Mouse (Mus musculus): Measurements from ENCODE around the gene Slc37a1.
"Not testable (repeated sequence)": the region's sequence is repeated elsewhere in the genome, so short reads cannot be mapped to it uniquely, and the experiment has no call there.

Gene Slc37a1

DNA sequence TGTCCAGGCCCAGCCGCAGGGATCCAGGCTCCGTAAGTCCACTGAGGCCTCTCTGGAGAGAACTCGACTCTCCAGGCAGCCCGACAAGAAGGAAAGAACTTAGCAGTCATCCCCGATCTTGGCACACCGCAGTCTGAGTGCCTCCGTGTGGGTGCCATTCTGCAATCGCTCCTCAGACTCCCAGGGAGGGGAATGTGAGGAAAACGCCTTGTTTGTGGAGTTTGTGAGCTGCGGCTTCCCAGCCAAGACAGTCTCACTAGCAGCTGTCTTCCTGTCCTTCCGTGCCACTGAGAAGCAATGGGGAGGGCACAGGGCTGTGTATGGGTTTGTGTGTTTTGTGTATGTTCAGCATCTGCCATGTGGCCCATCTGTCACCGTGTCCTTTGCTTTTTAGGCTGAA lies 62.8 kb downstream of the Slc37a1 start:
- DNase-seq (ENCODE audit: extremely low spot score), result no peak

DNA sequence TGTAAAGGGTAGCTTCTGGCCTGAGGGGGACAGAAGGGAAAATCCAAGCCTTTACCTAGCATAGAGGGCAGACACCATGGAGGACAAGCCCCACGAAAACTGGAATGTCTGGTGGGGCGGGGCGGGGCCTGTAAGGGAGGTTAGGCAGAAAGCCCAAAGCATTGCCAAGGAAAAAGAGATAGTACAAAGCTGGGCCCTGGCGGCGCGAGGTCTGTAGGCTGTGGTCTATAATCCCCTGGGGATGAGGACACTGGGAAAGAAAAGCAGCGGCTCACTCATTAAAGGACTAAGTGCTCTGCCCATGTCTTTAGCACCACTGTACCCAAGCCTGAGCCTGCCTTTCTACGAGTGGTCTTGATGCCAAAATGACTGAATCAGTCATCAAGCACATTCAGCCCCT lies 65.4 kb downstream of the Slc37a1 start:
- DNase-seq (ENCODE audit: extremely low spot score), result no peak

DNA sequence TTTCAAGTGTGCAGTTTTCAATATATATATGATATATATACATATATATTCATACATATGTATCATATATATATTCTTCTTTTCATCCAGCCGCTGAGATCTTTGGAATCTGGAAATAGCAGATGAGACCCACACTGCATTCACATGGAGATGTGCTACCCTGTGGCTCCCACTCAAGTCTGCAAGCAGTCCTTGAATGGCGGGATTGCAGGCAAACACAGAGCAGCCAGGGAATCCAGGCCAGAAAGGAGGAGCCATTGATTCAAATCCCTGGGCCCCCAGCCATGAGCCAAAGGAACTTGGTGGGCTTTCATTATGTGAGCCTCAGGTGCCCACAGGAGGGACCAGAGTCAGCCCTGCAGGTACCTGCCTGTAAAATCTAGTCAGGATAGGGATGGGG lies 66.7 kb downstream of the Slc37a1 start:
- no peak for DNase-seq (ENCODE audit: extremely low spot score)

- not testable (repeated sequence) for DNase-seq (ENCODE audit: extremely low spot score)
Measured at GRCm38 (mm10) chr17:31354684-31355083, 68.1 kb downstream of the Slc37a1 start.

GRCm38 (mm10) chr17:31355792-31356502 lies 69.4 kb downstream of the Slc37a1 start:
- DNase-seq (ENCODE audit: extremely low spot score), result no peak

- no peak for DNase-seq (ENCODE audit: extremely low spot score)
Measured at GRCm38 (mm10) chr17:31360582-31360981, 74.0 kb downstream of the Slc37a1 start.

DNA sequence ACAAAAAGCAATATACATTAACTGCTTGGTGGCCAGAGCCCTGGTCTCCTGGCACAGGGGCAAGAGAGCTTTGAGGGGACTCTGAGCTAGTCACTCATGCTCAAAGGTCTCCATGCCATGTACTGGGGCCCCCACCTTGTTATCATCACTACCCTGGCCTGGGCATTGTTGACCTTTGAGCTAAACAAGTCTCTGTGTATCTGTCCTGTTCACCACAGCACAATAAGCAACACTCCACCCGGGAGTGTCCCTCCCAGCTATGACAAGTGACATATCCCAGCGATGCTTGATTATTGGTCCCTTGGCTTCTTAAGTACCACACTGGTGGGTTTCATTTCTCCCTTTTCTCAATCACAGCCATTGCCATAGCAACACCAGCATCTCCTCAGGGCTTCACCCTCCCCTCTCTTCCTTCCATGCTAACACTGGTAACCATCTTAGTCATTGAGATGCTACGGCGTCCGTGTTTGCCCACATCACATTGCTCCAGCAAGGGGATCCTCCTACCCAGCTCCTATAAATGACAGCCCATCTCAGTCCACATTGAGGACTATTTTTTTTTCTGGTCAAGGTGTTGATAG lies 79.1 kb downstream of the Slc37a1 start:
- no peak for DNase-seq (ENCODE audit: extremely low spot score)

- DNase-seq (ENCODE audit: extremely low spot score), result no peak
Measured at GRCm38 (mm10) chr17:31370221-31370620, 83.6 kb downstream of the Slc37a1 start.

DNA sequence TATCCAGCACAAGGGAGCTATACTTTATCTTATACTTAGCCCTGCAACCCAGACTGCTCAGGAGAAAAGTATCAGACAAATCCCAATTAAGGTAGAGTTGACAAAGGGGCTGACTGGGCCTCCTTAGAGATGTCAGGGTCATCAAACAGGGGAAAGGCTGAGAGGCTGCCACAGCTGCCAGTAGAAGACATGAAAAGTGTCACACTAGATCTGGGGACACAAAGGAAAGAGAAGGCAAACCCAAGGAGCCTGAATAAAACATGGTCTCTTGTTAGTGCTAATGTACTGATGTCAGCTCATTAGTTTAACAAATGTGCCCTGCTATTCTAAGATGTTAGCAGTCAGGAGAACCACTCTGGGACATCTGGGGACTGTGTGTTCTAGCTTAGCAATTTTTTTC lies 84.3 kb downstream of the Slc37a1 start:
- DNase-seq (ENCODE audit: extremely low spot score), result no peak

DNA sequence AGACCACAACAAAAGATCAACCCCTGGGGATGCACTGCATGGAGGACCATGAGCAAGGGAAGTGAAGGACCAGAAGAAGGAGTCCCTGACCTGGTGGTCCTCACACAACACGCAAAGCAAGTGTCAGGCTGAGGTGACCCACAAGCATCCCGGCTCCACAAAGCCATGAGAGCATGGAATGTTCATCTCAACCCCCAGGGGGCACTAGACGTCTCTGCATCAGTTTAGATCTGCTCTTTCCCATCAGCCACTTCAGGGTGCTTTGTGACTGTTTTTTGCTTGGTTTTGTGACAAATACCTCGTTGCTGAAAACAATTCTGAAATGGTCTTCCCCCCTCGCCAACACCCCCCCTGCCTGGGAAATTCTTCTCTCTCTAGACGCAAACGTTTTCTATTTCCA lies 91.4 kb downstream of the Slc37a1 start:
- peak; percentile 66 for DNase-seq (ENCODE audit: extremely low spot score)

GRCm38 (mm10) chr17:31378361-31378761 lies 91.8 kb downstream of the Slc37a1 start:
- no peak for DNase-seq (ENCODE audit: extremely low spot score)

- DNase-seq (ENCODE audit: extremely low spot score), result no peak
Measured at GRCm38 (mm10) chr17:31379086-31379485, 92.5 kb downstream of the Slc37a1 start.

DNA sequence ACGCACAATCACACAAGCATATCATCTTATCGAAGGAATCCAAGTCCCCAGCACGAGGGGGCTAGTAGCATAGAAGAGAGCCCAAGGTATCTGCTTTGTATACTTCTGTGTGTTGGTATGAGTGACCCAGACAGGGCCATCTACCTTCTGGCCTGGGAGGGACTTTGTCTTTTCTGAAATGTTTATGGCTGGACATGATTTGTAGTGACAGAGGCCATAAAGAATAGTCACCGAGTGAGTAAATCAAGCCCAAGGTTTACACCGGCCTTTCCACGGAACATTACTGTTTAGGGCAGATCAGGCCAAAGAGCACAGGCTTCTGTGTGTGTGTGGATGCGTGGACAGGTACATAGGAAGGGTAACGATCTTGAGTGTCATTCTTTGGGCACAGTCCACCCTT lies 93.3 kb downstream of the Slc37a1 start:
- DNase-seq (ENCODE audit: extremely low spot score), result no peak

GRCm38 (mm10) chr17:31383320-31383719 lies 96.7 kb downstream of the Slc37a1 start:
- DNase-seq (ENCODE audit: extremely low spot score), result no peak

DNA sequence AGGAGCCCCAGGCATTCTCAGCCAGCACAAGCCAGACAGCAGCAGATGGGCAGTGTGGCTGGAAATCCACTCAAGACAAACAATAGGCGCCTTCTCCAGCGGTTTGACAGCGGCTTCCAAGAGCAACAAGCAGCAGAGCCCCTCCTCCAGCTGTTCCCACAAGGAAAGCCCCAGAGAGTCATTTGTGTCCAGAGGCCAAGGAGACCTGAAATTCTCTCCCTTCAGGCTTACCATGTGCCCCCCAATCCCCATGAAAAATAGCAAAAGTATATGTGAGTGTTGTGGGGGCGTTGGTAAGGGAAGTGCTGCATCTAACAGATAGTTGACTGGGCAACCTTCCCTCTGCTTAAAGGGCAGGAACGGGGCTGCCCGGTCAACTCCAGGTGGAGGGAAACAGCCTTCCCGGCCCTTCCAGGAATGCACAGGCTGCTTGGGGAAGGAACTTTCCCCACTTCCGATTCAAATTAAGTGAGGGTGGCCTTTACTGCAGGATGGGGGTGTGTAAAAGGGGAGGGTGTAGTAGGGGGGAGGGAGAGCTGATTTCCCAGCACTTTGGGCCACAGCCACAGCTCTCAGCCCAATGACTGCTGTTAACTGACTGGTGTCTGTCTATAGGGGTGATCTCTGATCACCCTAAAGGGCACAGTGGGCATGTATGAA lies 98.5 kb downstream of the Slc37a1 start:
- DNase-seq (ENCODE audit: extremely low spot score), result peak; percentile 49

- peak; percentile 90 for DNase-seq (ENCODE audit: extremely low spot score)
Measured at GRCm38 (mm10) chr17:31385671-31386665, 99.4 kb downstream of the Slc37a1 start, which contains the start of gene Pde9a. Gene Pde9a (plus strand): TSS chr17:31386210.

DNA sequence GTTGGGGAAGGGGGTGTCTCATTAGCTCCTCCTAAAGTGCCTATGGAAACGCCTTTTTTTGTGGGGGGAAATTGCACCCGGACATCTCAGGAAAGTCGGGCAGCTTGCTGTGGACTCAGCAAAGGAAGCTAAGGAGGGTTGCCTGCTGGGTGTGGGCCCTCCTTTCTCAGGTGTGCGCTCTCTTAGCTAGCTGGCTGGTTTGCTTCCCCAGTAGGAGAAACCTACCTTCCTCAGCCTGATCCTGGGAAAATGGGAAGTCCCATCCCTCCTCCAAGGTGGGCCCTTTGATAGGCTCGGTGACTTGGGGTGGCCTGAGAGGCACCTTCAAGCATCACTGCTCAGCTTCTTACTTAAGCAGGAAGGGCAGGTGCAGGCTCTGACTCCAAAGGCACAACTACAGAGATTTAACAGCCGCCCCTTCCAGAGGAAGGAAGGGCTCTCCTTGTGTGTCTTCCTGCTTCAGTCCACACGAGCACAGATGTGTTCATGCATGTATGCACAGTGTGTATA lies 100.2 kb downstream of the Slc37a1 start:
- no peak for DNase-seq (ENCODE audit: extremely low spot score)

DNA sequence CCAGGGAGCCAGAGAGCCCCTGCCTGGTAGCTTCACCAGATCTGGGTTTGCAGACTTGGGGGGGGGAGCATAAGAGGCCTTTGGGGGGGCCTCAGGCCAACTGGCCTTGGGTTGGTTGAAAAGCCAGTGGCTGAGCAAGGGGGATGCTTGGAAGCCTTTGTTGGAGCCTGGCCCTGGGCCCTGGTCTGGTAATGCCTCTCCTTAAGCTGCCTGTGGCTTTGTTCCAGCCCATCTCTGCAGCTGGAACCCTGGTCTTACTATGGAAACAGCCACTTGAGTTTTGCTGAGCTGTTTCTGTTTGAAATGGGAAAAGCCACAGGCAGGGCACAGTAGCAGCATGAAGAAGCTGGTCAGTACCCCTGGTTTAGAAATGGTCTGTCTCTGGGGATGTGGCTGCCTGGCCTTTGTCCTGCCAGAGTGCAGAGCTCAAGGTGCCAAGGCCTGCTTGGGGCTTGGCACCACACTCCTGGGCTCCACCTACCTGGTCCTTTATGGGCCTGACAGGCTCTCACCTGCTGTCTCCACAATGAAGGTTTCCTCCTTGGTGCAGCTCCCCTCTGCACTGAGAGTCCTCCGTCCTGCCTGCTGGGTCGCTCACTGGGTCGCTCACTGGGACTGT lies 102.9 kb downstream of the Slc37a1 start:
- no peak for DNase-seq (ENCODE audit: extremely low spot score)

GRCm38 (mm10) chr17:31391462-31391861 lies 104.9 kb downstream of the Slc37a1 start:
- DNase-seq (ENCODE audit: extremely low spot score), result peak; percentile 32

- no peak for DNase-seq (ENCODE audit: extremely low spot score)
Measured at GRCm38 (mm10) chr17:31392041-31392440, 105.4 kb downstream of the Slc37a1 start.

- no peak for DNase-seq (ENCODE audit: extremely low spot score)
Measured at GRCm38 (mm10) chr17:31393811-31394210, 107.2 kb downstream of the Slc37a1 start.
